Mouse (Mus musculus): ENCODE data around the gene Itpr1.

DNA sequence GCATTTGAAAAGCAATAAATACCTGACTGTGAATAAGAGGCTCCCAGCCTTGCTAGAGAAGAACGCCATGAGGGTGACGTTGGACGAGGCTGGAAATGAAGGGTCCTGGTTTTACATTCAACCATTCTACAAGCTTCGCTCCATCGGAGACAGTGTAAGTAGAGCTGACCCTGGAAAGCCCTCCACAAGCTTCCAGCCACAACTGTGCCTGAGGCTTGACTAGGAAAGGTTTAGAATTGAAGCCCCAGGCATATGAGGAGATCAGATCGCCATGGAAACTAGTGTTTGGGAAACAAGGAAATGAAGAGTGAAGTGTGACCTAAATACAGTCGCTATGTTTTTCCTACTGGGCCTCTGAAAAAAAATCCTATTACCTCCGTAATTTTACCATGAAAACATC, 139.1 kb downstream of the Itpr1 start:
- no peak for TF ChIP-seq GATA1 (IDR thresholded peaks at IDR 0.05; ENCODE audit: low read length)
- TF ChIP-seq TAL1 (IDR thresholded peaks at IDR 0.05; ENCODE audit: low read length), result no peak

All from erythroblast, embryonic 14.5 days (primary cell).